Mouse (Mus musculus) heart, embryonic 10.5 days (tissue): ENCODE measurements at regions not wholly inside any gene's neighbourhood (a gene's known extent, or its start where the extent isn't known, plus 50 kb on each side); places are given as distances from the start of the nearest gene placed in this dataset.

Source experiments
- DNase-seq: peaks from one replicate; pipeline ENCODE4 v3.0.0-alpha.2; 2017; ENCODE audit warnings: low spot score
- H3K27ac ChIP-seq: fragments of 300-500 bp; sonication (generic); 2 replicates; pipeline ENCODE4 v1.5.1; 2016; ENCODE audit warnings: mild to moderate bottlenecking
- H3K27me3 ChIP-seq: fragments of 300-500 bp; sonication (generic); 2 replicates; pipeline ENCODE4 v1.6.1; 2016; ENCODE audit warnings: mild to moderate bottlenecking; ENCODE audit not compliant: poor library complexity, insufficient read depth, severe bottlenecking
- H3K36me3 ChIP-seq: fragments of 300-500 bp; sonication (generic); 2 replicates; pipeline ENCODE4 v1.6.1; 2016; ENCODE audit warnings: mild to moderate bottlenecking, moderate library complexity
- H3K4me1 ChIP-seq: fragments of 300-500 bp; sonication (generic); 2 replicates; pipeline ENCODE4 v1.6.1; 2016; ENCODE audit warnings: mild to moderate bottlenecking
- H3K4me3 ChIP-seq: fragments of 300-500 bp; sonication (generic); 2 replicates; pipeline ENCODE4 v1.5.1; 2016; ENCODE audit warnings: mild to moderate bottlenecking, moderate library complexity
- H3K9me3 ChIP-seq: fragments of 300-500 bp; sonication (generic); 2 replicates; pipeline ENCODE4 v1.6.1; 2016; ENCODE audit warnings: mild to moderate bottlenecking, moderate library complexity
- WGBS: fragments of 180-500 bp; shearing (Covaris S2); methylation state at CpG from one replicate; pipeline ENCODE4 v1.1.7; 2016; 5-methylcytosine and 5-hydroxymethylcytosine counted together

DNA sequence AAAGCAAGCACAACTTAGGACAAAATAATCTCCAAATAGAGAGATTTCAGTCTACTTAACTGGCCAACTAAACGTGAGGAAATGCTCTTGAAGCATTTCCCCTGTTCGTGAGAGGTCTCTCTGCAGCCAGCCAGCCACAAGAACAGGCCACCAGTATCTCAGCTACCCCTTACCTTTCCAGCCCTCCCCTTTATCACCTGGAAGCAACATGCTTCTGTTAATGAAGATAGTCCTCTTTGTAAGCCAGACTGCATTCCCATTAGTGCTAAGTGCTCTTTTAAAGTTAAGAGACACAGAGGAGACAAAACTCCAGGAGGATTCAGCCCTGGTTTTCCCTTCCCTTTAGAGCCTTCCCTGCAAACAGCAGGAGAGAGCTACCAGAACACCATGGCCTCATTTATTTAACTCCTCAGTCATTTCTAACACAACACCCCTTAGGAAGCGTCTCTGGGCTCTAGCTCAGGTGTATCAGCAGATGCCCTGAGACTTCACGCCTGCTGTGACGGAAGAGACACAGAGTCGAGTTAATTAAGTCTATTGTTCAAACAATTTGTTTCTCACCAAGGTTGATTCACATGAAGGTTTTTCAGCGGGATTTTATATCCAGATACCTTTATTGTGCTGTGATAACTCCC lies 157.8 kb upstream of the Nabp1 start:
- no peak for DNase-seq
- H3K36me3 ChIP-seq, result no peaks in the 10 kb centered on the region
- H3K4me3 ChIP-seq, result no peak overlapping the region
- peaks cover 10% of the 10 kb centered on the region; the same call in 1 of the 2 replicates for H3K4me1 ChIP-seq
- 39% methylated on average over 7 of the region's 7 CpGs for WGBS
- H3K9me3 ChIP-seq, result no peaks in the 10 kb centered on the region
- H3K27me3 ChIP-seq, result no peaks in the 10 kb centered on the region
- no peak overlapping the region for H3K27ac ChIP-seq

DNA sequence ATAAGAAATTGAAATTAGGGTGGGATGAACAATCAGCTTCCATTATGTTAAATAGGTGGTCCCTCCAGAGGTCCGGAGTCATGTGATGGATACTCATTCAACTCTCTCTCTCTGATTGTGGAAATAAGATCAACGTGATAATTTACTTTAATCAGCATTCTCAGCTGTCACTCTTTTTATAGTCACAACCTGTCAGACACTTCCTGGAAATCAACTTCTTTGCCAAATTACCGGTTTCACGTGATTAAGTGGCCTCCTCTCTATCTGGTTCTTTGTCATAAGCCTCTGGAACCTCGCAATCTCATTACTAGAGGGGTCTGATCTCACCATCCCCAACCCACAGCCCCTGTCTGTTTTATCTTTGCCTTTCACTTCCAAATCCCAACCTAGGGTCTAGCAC lies 155.6 kb upstream of the Nabp1 start:
- Histone ChIP-seq H3K27ac (no peak overlapping the region), H3K4me1 (peaks cover 10% of the 10 kb centered on the region; the same call in 1 of the 2 replicates), H3K36me3 (no peaks in the 10 kb centered on the region), H3K9me3 (no peaks in the 10 kb centered on the region), H3K4me3 (no peak overlapping the region), H3K27me3 (no peaks in the 10 kb centered on the region)
- 80% methylated on average over 5 of the region's 5 CpGs for WGBS
- no peak for DNase-seq

DNA sequence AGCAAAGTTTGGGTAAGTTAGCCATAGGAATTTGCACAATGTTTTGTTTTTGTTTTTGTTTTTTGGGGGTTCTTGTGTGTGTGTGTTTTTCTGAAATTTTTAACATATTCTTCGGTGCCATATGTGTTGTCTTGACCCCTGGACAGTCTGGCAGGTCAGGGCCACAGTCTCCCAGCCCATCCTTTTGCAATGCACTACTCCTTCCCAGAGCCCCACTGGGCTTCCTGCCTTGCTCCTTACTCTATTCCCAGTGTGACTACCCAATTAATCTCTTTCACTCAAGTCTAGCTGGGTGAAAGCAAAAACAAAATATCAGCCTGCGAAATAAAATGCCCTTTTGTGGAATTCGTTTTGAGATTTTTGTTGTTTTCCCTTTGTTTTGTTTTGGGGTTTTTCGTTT lies 154.6 kb upstream of the Nabp1 start:
- 83% methylated on average over 4 of the region's 4 CpGs for WGBS
- Histone ChIP-seq H3K36me3 (no peaks in the 10 kb centered on the region), H3K27me3 (no peaks in the 10 kb centered on the region), H3K4me1 (peaks cover 10% of the 10 kb centered on the region; the same call in 1 of the 2 replicates), H3K4me3 (no peak overlapping the region), H3K27ac (no peak overlapping the region), H3K9me3 (no peaks in the 10 kb centered on the region)
- DNase-seq, result no peak

DNA sequence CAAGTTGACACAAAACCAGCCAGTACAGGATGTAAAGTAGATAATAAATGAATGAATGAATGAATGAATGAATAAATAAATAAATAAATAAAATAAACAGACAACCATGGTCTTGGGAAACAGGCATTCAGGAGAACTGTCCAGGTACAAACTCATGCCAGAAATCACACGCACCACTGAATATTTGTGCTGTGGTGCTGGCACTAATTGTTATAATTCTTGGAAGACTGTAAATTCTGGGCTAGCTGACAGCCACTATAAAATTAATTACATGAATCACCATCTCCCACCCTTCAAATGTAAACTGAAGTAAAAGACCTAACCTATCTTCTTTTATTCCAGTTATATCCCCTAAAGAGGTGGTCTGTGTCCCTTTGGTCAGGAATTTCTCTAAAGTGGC lies 151.6 kb upstream of the Nabp1 start:
- H3K9me3 ChIP-seq, result no peaks in the 10 kb centered on the region
- no peaks in the 10 kb centered on the region for H3K4me1 ChIP-seq
- WGBS, result 94% methylated on average over 1 of the region's 1 CpGs
- no peaks in the 10 kb centered on the region for H3K36me3 ChIP-seq
- no peak overlapping the region for H3K27ac ChIP-seq
- no peaks in the 10 kb centered on the region for H3K27me3 ChIP-seq
- no peak for DNase-seq
- no peak overlapping the region for H3K4me3 ChIP-seq

DNA sequence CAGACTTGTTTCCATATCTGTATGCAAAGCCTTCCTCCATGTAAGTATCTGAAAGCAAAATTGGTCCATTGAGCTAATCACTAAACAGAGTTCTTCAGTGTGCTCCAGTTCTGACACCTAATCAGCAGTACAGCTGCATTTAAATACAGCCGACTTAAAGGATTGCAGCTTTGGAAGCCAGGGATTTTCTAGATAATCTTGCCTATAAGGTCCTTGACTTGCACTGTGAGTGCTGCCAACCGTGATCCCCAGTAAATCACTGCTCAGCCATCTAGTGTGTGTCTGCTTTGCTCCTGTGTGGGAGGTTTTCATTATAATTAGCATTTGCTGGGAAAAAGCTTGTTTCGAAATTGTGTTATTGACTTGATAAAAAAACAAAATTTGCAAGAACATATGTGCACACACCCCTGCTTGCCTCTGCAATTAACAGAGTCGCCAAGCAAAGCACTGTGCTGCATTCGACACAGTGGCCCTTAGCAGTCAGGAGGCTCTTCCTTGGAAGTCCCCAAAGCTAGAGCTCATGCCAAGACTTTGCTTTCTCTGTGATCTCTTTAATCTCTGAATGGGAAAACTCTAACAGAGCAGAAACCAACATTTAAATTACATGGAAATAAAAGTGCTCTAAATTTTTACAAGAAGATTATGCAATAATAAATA lies 150.0 kb upstream of the Nabp1 start:
- Histone ChIP-seq H3K9me3 (no peaks in the 10 kb centered on the region), H3K4me3 (no peak overlapping the region), H3K36me3 (no peaks in the 10 kb centered on the region), H3K4me1 (no peaks in the 10 kb centered on the region), H3K27me3 (no peaks in the 10 kb centered on the region), H3K27ac (no peak overlapping the region)
- no peak for DNase-seq
- 63% methylated on average over 5 of the region's 5 CpGs for WGBS

DNA sequence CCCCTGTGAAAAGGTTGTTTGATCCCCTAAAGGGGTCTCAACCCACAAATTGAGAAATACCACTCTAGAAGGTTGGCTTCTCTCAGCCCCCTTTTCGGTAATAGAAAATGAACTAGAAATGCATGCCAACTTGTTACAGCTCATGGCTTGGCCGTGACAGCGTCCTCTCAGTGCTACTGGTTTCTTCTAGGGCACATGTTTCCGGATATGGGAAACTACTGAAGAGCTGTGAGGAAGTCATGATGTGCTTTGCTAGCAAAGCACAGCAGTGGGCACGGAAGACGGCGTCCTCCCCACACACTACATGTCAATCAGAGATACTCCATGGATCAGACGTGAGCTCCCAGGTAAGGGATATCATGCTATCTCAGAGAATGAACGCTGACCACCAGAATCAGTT lies 148.1 kb upstream of the Nabp1 start:
- Histone ChIP-seq H3K27ac (no peak overlapping the region), H3K27me3 (no peaks in the 10 kb centered on the region), H3K4me1 (no peaks in the 10 kb centered on the region), H3K4me3 (no peak overlapping the region), H3K9me3 (no peaks in the 10 kb centered on the region), H3K36me3 (no peaks in the 10 kb centered on the region)
- DNase-seq, result no peak
- WGBS, result 89% methylated on average over 9 of the region's 9 CpGs

DNA sequence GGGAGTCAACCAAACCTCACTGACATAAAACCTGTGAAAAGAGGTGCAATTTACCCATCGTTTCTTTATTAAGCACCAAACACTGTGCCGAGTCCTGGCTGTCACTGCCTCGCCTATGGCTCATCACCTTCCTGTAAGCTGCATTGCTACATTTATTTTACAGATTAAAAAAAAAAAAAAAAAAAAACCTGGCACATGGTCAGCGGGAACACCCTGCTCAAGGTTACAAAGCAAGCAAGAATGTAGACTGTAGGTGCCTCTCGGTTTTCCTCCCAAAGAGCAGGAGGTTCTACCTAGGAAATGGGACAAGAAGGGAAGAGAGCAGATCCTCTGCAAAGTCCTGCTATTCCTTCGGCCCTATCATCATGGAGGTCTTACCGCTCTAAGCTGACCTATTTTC lies 146.9 kb upstream of the Nabp1 start:
- DNase-seq, result no peak
- Histone ChIP-seq H3K9me3 (no peaks in the 10 kb centered on the region), H3K4me1 (no peaks in the 10 kb centered on the region), H3K27ac (no peak overlapping the region), H3K4me3 (no peak overlapping the region), H3K27me3 (no peaks in the 10 kb centered on the region), H3K36me3 (no peaks in the 10 kb centered on the region)
- WGBS, result 87% methylated on average over 7 of the region's 7 CpGs

DNA sequence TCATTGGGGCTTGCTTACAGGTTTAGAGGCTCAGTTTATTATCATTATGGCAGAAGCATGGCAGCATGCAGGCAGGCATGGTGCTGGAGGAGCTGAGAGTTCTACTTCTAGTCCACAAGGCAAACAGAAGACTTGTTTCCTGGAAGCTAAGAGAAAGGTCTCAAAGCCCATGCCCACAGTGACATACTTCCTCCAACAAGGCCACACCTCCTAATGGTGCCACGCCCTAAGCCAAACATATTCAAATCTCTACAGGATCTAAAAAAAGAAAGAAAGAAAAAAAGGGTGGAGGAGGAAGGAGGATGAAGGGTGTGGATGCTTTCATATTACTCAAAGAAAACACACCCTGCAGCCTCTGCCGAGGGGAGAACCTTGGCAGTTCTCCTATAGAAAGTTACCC lies 146.3 kb upstream of the Nabp1 start:
- Histone ChIP-seq H3K9me3 (no peaks in the 10 kb centered on the region), H3K27me3 (no peaks in the 10 kb centered on the region), H3K27ac (no peak overlapping the region), H3K36me3 (no peaks in the 10 kb centered on the region), H3K4me1 (no peaks in the 10 kb centered on the region), H3K4me3 (no peak overlapping the region)
- DNase-seq, result no peak
- 80% methylated on average over 2 of the region's 2 CpGs for WGBS

DNA sequence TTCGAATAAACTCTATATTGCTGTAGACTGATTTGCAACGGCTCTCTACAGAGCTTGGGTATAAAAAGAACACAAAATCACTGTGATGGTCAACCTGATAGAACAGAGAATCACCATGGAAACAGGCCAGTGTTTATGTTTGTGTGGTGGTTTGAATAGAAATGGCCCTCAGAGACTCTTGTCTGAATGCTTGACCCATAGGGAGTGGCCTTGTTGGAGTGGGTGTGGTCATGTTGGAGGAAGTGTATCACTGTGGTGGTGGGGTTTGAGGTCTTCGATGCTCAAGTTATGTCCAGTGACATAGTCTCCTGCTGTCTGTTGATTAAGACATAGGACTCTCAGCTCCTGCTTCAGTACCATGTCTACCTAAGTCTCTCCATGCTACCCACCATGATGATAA lies 144.8 kb upstream of the Nabp1 start:
- Histone ChIP-seq H3K4me3 (no peak overlapping the region), H3K4me1 (no peaks in the 10 kb centered on the region), H3K27me3 (no peaks in the 10 kb centered on the region), H3K9me3 (no peaks in the 10 kb centered on the region), H3K27ac (no peak overlapping the region), H3K36me3 (no peaks in the 10 kb centered on the region)
- no peak for DNase-seq
- 90% methylated on average over 3 of the region's 3 CpGs for WGBS

DNA sequence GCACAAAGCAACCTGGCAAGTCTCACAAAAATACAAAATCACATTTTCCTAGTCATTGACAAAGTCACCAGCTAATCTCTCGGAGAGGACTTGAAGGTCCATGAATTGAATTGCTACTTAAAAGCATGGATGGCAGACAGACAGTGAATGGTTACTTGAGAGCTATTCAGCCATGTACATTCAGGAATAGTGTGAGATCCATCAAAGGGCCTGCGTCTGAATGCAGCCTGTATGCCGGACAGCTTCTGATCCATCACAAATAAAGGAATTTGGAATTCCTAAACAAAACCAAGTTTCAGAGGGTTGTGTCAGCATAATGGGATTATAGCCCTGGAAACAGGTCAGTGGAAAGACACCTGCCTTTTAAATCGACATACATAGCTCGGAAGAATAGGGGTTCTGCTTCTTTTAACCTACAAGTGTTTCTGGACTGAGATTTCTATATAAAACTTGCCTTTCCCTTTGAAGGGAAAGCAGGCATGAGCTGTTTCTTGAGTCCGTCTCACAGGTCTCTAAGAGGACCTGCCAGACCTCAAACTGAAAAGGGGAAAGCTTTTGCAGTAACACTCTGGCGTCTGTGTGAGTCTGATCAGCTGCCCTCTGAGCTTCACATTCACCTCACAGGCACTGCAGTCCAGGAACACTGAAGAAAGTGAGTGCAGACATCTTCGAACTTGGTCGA lies 144.1 kb upstream of the Nabp1 start:
- no peaks in the 10 kb centered on the region for H3K27me3 ChIP-seq
- H3K27ac ChIP-seq, result no peak overlapping the region
- WGBS, result 73% methylated on average over 9 of the region's 9 CpGs
- no peaks in the 10 kb centered on the region for H3K9me3 ChIP-seq
- no peaks in the 10 kb centered on the region for H3K4me1 ChIP-seq
- no peak for DNase-seq
- H3K36me3 ChIP-seq, result no peaks in the 10 kb centered on the region
- H3K4me3 ChIP-seq, result no peak overlapping the region

DNA sequence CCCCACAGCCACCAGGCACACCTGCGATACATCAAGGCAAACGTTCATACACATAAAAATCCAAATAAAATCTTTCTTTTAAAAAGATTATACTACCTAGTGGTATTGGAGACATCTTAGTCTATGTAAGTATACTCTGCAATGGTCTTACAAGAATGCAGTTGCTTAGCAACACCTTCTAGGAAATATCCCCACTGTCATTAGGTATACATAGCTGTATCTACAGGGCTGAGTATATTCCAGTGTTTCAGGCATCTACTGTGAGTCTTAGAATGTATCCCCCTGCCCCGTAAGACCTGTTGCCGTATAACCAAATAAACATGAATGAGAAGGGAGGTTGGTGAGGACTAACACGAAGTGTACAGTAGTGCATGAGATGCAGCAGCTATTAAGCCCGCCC lies 142.8 kb upstream of the Nabp1 start:
- no peaks in the 10 kb centered on the region for H3K27me3 ChIP-seq
- 83% methylated on average over 6 of the region's 6 CpGs for WGBS
- DNase-seq, result no peak
- no peaks in the 10 kb centered on the region for H3K9me3 ChIP-seq
- H3K27ac ChIP-seq, result no peak overlapping the region
- no peak overlapping the region for H3K4me3 ChIP-seq
- no peaks in the 10 kb centered on the region for H3K4me1 ChIP-seq
- no peaks in the 10 kb centered on the region for H3K36me3 ChIP-seq

DNA sequence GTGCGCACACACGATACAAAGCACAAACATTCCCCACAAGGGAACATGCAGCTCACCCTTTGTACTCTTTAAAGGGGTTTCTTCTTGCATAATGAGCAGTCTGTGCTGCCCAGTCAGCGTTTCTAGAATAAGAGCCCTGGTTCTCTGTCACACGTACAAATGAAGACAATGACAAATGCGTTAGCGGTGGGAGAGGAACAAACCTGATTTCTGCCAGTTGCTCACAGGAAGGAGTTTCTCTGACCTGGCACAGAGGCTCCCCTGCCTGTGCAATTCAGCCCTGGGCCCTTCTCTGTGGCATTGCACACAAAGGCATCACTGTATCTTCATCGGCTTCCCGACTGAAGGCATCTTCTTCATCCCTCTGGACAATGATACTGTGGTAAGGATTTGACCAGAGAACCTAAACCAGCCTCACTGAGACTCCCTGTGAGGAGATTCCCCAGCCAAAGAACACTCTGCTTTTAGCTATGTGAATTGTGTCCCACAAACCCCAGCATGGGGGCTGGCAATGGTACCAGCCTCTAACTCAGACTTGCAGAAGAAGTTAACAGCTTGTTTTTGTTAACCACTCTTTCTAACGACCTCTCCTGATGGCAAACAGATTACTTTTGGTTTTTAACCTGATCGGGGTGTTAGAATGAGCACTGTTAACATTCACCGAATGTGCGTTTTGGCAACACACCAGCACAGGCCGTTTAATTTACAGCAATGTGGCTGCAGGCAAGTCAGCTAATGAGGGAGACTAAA lies 139.5 kb upstream of the Nabp1 start:
- WGBS, result 67% methylated on average over 13 of the region's 13 CpGs
- H3K4me1 ChIP-seq, result no peaks in the 10 kb centered on the region
- no peaks in the 10 kb centered on the region for H3K36me3 ChIP-seq
- H3K4me3 ChIP-seq, result no peak overlapping the region
- no peak for DNase-seq
- H3K27ac ChIP-seq, result no peak overlapping the region
- H3K27me3 ChIP-seq, result no peaks in the 10 kb centered on the region
- no peaks in the 10 kb centered on the region for H3K9me3 ChIP-seq

DNA sequence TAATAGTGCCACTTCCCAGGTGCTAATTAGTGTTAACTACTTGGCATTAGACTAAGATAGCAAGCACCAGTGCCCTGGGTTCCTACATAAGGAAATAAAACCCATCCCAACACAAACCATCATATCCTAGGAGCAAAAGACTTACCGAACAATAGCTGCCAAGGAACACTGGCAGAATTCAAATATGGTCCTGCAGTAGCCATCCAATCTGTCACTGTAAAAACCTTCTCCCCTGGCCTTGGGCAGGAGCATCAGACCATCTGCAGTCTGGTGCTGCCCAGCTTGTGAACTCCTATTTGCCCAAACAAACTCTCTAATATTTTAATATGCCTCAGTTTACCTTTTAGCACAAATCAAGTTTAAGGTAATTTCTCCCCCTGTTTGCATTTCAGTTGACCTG lies 137.9 kb upstream of the Nabp1 start:
- Histone ChIP-seq H3K4me3 (no peak overlapping the region), H3K36me3 (no peaks in the 10 kb centered on the region), H3K27me3 (no peaks in the 10 kb centered on the region), H3K4me1 (no peaks in the 10 kb centered on the region), H3K27ac (no peak overlapping the region), H3K9me3 (no peaks in the 10 kb centered on the region)
- no peak for DNase-seq
- 86% methylated on average over 1 of the region's 1 CpGs for WGBS
